Mouse (Mus musculus): Measurements from ENCODE around the gene Rplp1.

DNA sequence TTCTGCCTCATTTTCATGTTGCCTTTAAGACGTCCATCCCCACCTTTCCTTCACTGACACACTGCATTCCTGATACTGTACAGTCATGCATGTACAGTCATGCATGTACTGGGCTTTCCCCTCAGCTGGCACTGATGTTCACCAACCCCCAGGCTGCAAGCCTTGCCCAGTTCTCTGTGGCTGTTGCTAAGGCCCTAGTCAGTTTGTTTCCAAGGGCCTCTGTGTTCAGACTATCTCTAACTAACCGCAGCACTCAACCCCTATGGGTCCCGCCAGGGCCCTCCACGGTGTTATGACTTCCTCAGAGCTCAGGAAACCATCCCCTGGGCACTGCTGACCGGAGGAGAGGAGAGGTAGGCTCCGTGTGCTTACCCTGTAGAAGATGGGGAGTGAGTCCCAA, 49.0 kb upstream of the Rplp1 start:
- TF ChIP-seq CTCF (IDR thresholded peaks at IDR 0.05; ENCODE audit: control insufficient read depth, insufficient read depth, insufficient replicate concordance, low read depth, low read length) (no peak), POLR2A (IDR thresholded peaks at IDR 0.05; ENCODE audit: control insufficient read depth, low read depth, low read length) (no peak)

All from testis, adult 2 months (tissue).